Mouse (Mus musculus) monocyte, adult 2 months (primary cell): ENCODE results near the gene Adra1d.

Source experiments
- DNase-seq, 2 experiments: peaks; one replicate each; pipeline ENCODE4 v3.0.0; 2022; ENCODE audit warnings: low spot score in 2 of 2, low read depth in 1 of 2

The Adra1d gene

DNA sequence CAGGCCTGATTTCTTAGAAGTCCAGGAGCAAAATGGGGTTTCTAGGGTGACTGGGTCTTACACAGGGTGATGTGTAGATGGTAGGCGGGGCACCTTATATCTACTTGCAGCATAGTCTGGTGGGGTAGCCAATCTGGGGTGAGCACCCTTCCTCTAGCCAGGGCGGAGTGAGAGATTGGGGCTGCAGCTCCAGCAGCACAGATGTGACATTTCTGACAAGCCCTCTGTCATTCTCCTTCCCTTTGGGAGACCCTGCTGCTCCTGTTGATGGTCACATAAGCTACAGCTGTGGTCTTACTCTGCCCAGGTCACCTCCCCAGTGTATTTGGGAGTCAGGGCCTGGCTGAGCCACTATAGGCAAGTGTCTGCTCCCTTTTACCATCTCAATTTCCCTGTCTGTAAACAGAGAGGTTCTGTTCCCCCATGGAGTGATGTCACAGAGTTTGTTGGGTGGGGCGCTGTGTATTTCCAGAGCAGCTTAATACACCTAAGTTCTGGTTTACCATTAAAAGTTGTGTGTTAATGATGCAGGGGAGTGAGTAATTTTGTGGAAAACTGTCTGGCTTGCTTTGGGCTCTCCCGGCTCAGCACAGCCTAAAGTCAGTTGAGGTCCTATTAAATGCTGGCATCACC is 64.7 kb downstream of the Adra1d start:
- no peak for DNase-seq

GRCm38 (mm10) chr2:131496125-131496820 is 65.8 kb downstream of the Adra1d start:
- DNase-seq: no peak
